Mouse (Mus musculus) small intestine, adult 2 months (tissue): Measurements from ENCODE around the gene Tardbp. TPM values are rescaled to one million over a fixed set of nuclear protein-coding genes. Genes with fewer than 3 reads are reported as not detected.

Experiments used
- H3K27ac ChIP-seq: fragments of 200-500 bp; 2 replicates; pipeline ENCODE4 v1.5.1; 2012; ENCODE audit warnings: low read depth, low read length, control low read depth, inconsistent platforms; ENCODE audit not compliant: insufficient read depth
- H3K27me3 ChIP-seq: fragments of 200-500 bp; 2 replicates; pipeline ENCODE4 v1.6.1; 2012; ENCODE audit warnings: mild to moderate bottlenecking, moderate library complexity, low read length, inconsistent platforms; ENCODE audit not compliant: control insufficient read depth, insufficient read depth
- H3K36me3 ChIP-seq: fragments of 200-500 bp; 2 replicates; pipeline ENCODE4 v1.6.1; 2012; ENCODE audit warnings: mild to moderate bottlenecking, low read length, control low read depth, inconsistent platforms; ENCODE audit not compliant: control insufficient read depth, insufficient read depth
- H3K4me1 ChIP-seq: fragments of 200-500 bp; 2 replicates; pipeline ENCODE4 v1.6.1; 2012; ENCODE audit warnings: low read length, inconsistent platforms, mixed read lengths; ENCODE audit not compliant: control insufficient read depth, insufficient read depth, insufficient read length
- H3K4me3 ChIP-seq: fragments of 200-500 bp; 2 replicates; pipeline ENCODE4 v1.5.1; 2012; ENCODE audit warnings: low read depth, mild to moderate bottlenecking, control low read depth, inconsistent platforms, low read length, moderate library complexity
- CTCF ChIP-seq: fragments of 200-500 bp; IDR thresholded peaks from 2 replicates; pipeline ENCODE4 v1.5.1; 2012; ENCODE audit warnings: low read depth, mild to moderate bottlenecking, control low read depth, inconsistent platforms, low read length, moderate library complexity, mixed read lengths; ENCODE audit not compliant: insufficient replicate concordance, insufficient read length; ENCODE audit errors: extremely low read depth
- POLR2A ChIP-seq: fragments of 200-500 bp; IDR thresholded peaks from 2 replicates; pipeline ENCODE4 v1.6.1; 2012; ENCODE audit warnings: low read depth, mild to moderate bottlenecking, control low read depth, inconsistent platforms, low read length, moderate library complexity
- WGBS: fragments of 180-500 bp; shearing (Covaris S2); methylation state at CpG from one replicate; pipeline ENCODE4 v1.1.7; 2018; 5-methylcytosine and 5-hydroxymethylcytosine counted together
- polyA plus RNA-seq: library from polyadenylated mRNA; depleted of rRNA; stranded (reverse); fragments of >200 nt; gene quantifications from 2 replicates; pipeline ENCODE4 v1.2.3, GENCODE M21; 2012

The Tardbp gene
- polyA plus RNA-seq, 1 experiment, result 7.7 TPM

DNA sequence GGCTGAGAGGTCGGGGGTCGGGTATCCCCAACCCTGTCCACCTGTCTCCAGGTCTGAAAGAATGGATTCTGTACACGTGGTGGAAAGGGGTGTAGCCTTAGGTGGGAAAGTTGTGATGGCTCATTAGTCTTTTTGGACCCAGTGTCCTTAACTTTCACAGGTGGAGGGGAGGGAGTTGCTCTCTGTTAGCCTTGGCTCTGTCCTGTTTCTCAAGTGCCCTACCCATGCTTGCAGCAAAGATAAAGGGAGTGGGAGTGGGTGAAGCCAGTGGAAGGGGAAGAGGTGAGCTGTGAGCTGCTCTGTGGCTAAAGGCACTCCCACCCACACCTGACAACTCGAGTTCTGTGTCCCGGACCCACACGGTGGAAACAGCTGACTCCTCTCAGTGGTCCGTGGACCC is 36.5 kb upstream of the Tardbp start:
- no peak overlapping the region for H3K27ac ChIP-seq
- peaks cover 12% of the 10 kb centered on the region for H3K4me1 ChIP-seq
- TF ChIP-seq CTCF (no peak), POLR2A (no peak)
- WGBS, result 23% methylated on average over 7 of the region's 7 CpGs
- no peaks in the 10 kb centered on the region for H3K36me3 ChIP-seq
- H3K27me3 ChIP-seq, result no peaks in the 10 kb centered on the region
- H3K4me3 ChIP-seq, result no peak overlapping the region

DNA sequence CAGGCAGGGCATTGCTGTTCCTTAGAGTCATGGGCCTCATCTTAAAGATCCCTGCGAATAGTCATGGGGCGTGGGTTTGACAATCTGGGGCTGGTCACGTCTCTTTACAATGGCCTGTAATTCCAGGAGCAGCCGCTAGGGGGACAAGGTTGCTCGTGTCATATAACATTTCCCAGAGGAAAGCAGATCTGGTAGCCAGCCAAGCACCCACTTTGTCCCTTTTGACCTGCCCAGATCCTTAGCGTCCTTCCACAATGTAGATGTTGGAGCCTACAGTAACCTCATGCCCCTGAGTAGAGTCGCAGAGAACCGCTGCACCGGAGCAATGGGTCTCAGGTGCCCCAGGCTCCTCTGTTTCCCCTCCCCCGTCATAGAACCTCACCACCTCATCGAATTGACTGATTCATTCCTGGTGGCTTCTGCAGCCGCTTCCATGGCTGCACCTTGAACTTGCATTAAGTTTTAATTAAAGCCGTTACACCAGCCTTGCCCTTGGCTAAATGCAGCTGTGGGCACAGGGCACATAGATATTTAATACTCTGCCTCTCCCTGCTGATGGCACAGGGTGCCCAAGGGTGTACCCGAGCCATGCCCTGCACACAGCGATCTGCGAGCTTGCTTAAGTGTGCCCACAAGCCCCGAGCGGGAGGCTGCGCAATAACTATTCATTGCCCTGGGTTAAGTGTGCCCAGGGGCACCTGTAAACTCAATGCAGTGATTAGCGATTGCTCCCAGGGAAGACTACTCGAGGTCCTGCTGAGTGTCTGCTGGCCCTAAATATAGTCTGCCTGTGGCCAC is 35.5 kb upstream of the Tardbp start:
- no peaks in the 10 kb centered on the region for H3K27me3 ChIP-seq
- no peak overlapping the region for H3K27ac ChIP-seq
- TF ChIP-seq POLR2A, result no peak
- peak; percentile 76; the same call in 1 of the 2 replicates for TF ChIP-seq CTCF
- H3K36me3 ChIP-seq, result no peaks in the 10 kb centered on the region
- H3K4me1 ChIP-seq, result peaks cover 12% of the 10 kb centered on the region
- 14% methylated on average over 21 of the region's 21 CpGs for WGBS
- peak overlapping the region; percentile 34 for H3K4me3 ChIP-seq

- H3K4me1 ChIP-seq, result peaks cover 12% of the 10 kb centered on the region
- 78% methylated on average over 3 of the region's 3 CpGs for WGBS
- no peaks in the 10 kb centered on the region for H3K27me3 ChIP-seq
- no peak overlapping the region for H3K27ac ChIP-seq
- TF ChIP-seq POLR2A (no peak), CTCF (no peak)
- H3K36me3 ChIP-seq, result no peaks in the 10 kb centered on the region
- no peak overlapping the region for H3K4me3 ChIP-seq
Observed at GRCm38 (mm10) chr4:148660174-148660573, 33.4 kb upstream of the Tardbp start.

DNA sequence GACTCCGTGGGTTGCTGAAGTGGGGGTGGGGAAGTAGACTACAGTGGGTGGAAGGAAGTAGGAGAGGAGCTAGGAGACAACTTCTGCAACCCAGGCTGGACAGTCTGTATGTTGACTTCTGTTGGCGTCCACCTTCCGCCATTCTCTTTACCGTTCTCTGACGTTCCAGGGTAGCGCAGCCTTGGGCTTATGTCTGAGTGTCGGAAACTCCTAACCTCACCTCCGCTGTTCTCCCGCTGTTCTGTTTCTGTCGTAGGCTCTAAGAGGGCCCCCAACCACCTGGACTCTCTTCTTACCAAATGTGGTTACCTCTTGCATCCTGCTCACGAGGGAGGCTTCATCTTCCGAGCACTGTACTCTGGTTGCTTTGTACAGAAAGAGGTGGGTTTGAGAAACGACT is 31.0 kb upstream of the Tardbp start:
- Histone ChIP-seq H3K36me3 (no peaks in the 10 kb centered on the region), H3K4me3 (no peak overlapping the region), H3K4me1 (peaks cover 4% of the 10 kb centered on the region), H3K27me3 (no peaks in the 10 kb centered on the region), H3K27ac (no peak overlapping the region)
- 82% methylated on average over 13 of the region's 13 CpGs for WGBS
- TF ChIP-seq CTCF, result no peak
- no peak for TF ChIP-seq POLR2A

- H3K27me3 ChIP-seq, result no peaks in the 10 kb centered on the region
- H3K36me3 ChIP-seq, result no peaks in the 10 kb centered on the region
- H3K4me3 ChIP-seq, result no peak overlapping the region
- no peak overlapping the region for H3K27ac ChIP-seq
- H3K4me1 ChIP-seq, result no peaks in the 10 kb centered on the region; the same call in 1 of the 2 replicates
- TF ChIP-seq POLR2A (no peak), CTCF (no peak)
- 24% methylated on average over 15 of the region's 15 CpGs for whole genome bisulfite sequencing
Observed at GRCm38 (mm10) chr4:148656691-148657258, 30.0 kb upstream of the Tardbp start.

DNA sequence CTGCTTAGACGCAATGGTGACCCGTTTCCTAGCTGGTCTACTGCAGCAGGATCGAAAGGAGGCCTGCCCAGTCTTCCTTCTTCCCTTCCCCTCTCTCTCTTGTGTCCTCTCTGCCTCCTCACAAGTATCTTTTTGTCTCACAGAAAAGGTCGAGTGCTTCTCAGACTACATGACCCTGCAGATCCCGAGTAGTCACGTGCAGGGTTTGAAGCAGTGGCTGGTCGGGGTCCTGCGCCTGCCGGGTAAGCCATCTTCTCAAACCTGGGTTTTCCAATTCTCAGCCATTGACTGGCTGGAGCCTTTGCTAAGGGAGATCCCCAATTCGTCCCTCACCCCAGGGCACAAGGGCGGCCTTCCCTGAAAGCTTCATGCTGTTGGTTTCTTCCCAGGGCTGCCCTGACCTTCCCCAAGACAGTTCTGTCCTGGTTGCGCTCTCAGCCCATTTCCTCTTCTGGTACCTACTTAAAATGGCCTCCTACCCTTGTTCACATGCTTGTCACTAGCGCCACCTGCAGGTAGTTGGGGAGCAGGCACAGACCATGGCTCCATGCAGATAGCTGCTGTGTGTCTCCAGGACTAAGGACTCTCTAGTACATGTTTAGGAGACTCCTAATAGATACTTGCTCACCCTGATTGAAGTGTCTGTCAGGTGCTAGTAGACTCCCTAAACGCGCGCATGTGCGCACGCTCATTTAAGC is 28.0 kb upstream of the Tardbp start:
- peaks cover 9% of the 10 kb centered on the region for H3K4me1 ChIP-seq
- TF ChIP-seq POLR2A (no peak), CTCF (peak; percentile 67; the same call in 1 of the 2 replicates)
- H3K4me3 ChIP-seq, result no peak overlapping the region
- H3K36me3 ChIP-seq, result no peaks in the 10 kb centered on the region
- 90% methylated on average over 18 of the region's 18 CpGs for WGBS
- no peaks in the 10 kb centered on the region for H3K27me3 ChIP-seq
- no peak overlapping the region for H3K27ac ChIP-seq

- Histone ChIP-seq H3K27me3 (no peaks in the 10 kb centered on the region), H3K36me3 (no peaks in the 10 kb centered on the region), H3K4me3 (no peak overlapping the region), H3K4me1 (peaks cover 12% of the 10 kb centered on the region), H3K27ac (peak overlapping the region; percentile 70)
- WGBS, result 26% methylated on average over 9 of the region's 9 CpGs
- TF ChIP-seq CTCF (no peak), POLR2A (no peak)
Observed at GRCm38 (mm10) chr4:148651045-148651444, 24.2 kb upstream of the Tardbp start.
